Mouse (Mus musculus): ENCODE measurements around the gene Gpr182.

Gene Gpr182

GRCm38 (mm10) chr10:127739083-127739660 is 12.4 kb downstream of the Gpr182 start, which contains the start of gene Zbtb39:
Zbtb39 (plus strand) TSS chr10:127739538.
- peak; percentile 33 for DNase-seq (ENCODE audit: extremely low spot score, low read depth, low spot score)

GRCm38 (mm10) chr10:127738151-127738882 is 13.2 kb downstream of the Gpr182 start:
- DNase-seq (ENCODE audit: extremely low spot score, low read depth, low spot score), result no peak

- no peak for DNase-seq (ENCODE audit: extremely low spot score, low read depth, low spot score)
These were observed 14.0 kb downstream of the Gpr182 start for GRCm38 (mm10) chr10:127737552-127737951.

- no peak for DNase-seq (ENCODE audit: extremely low spot score, low read depth, low spot score)
These were observed 14.6 kb downstream of the Gpr182 start for GRCm38 (mm10) chr10:127736916-127737315.

GRCm38 (mm10) chr10:127736266-127736665 is 15.3 kb downstream of the Gpr182 start:
- DNase-seq (ENCODE audit: extremely low spot score, low read depth, low spot score), result no peak

GRCm38 (mm10) chr10:127734434-127734833 is 17.1 kb downstream of the Gpr182 start:
- DNase-seq (ENCODE audit: extremely low spot score, low read depth, low spot score), result no peak

GRCm38 (mm10) chr10:127731397-127731796 is 20.1 kb downstream of the Gpr182 start:
- no peak for DNase-seq (ENCODE audit: extremely low spot score, low read depth, low spot score)

- no peak for DNase-seq (ENCODE audit: extremely low spot score, low read depth, low spot score)
These were observed 20.6 kb downstream of the Gpr182 start for GRCm38 (mm10) chr10:127730933-127731310.

- DNase-seq (ENCODE audit: extremely low spot score, low read depth, low spot score), result no peak
These were observed 21.1 kb downstream of the Gpr182 start for GRCm38 (mm10) chr10:127730285-127730932.

GRCm38 (mm10) chr10:127728437-127728836 is 23.1 kb downstream of the Gpr182 start:
- DNase-seq (ENCODE audit: extremely low spot score, low read depth, low spot score), result no peak

- no peak for DNase-seq (ENCODE audit: extremely low spot score, low read depth, low spot score)
These were observed 26.4 kb downstream of the Gpr182 start for GRCm38 (mm10) chr10:127725136-127725535.

GRCm38 (mm10) chr10:127724178-127724577 is 27.4 kb downstream of the Gpr182 start, which contains the start of gene Tac2:
Tac2 (plus strand) TSS chr10:127724478.
- no peak for DNase-seq (ENCODE audit: extremely low spot score, low read depth, low spot score)

- no peak for DNase-seq (ENCODE audit: extremely low spot score, low read depth, low spot score)
These were observed 29.7 kb downstream of the Gpr182 start for GRCm38 (mm10) chr10:127721671-127722418.

GRCm38 (mm10) chr10:127712736-127713135 is 38.8 kb downstream of the Gpr182 start:
- DNase-seq (ENCODE audit: extremely low spot score, low read depth, low spot score), result peak; percentile 18

- no peak for DNase-seq (ENCODE audit: extremely low spot score, low read depth, low spot score)
These were observed 41.2 kb downstream of the Gpr182 start for GRCm38 (mm10) chr10:127710331-127710730.

- no peak for DNase-seq (ENCODE audit: extremely low spot score, low read depth, low spot score)
These were observed 42.6 kb downstream of the Gpr182 start for GRCm38 (mm10) chr10:127708850-127709370.

GRCm38 (mm10) chr10:127707721-127708120 is 43.8 kb downstream of the Gpr182 start:
- DNase-seq (ENCODE audit: extremely low spot score, low read depth, low spot score), result no peak

GRCm38 (mm10) chr10:127705783-127706182 is 45.7 kb downstream of the Gpr182 start:
- no peak for DNase-seq (ENCODE audit: extremely low spot score, low read depth, low spot score)

GRCm38 (mm10) chr10:127704766-127705220 is 46.7 kb downstream of the Gpr182 start, which contains the start of gene Myo1a:
Myo1a (plus strand) TSS chr10:127705170.
- DNase-seq (ENCODE audit: extremely low spot score, low read depth, low spot score), result no peak

- DNase-seq (ENCODE audit: extremely low spot score, low read depth, low spot score), result no peak
These were observed 47.2 kb downstream of the Gpr182 start for GRCm38 (mm10) chr10:127704293-127704692.

- DNase-seq (ENCODE audit: extremely low spot score, low read depth, low spot score), result no peak
These were observed 48.2 kb downstream of the Gpr182 start for GRCm38 (mm10) chr10:127703299-127703698.

Measured in hindlimb bud, embryonic 11.5 days (tissue).